Mouse (Mus musculus) cerebellum, adult 2 months (tissue): Measurements from ENCODE around the gene Fam198b. TPM values are rescaled to one million over a fixed set of nuclear protein-coding genes. Genes with fewer than 3 reads are reported as not detected.

ENCODE experiments used
- DNase-seq, 2 experiments: peaks; one replicate each; pipeline ENCODE4 v3.0.0; 2021
- H3K27ac ChIP-seq: fragments of 200-500 bp; 2 replicates; pipeline ENCODE4 v1.5.1; 2012; ENCODE audit warnings: low read length, control low read depth, inconsistent platforms; ENCODE audit not compliant: insufficient read depth
- H3K27me3 ChIP-seq: fragments of 200-500 bp; 2 replicates; pipeline ENCODE4 v1.6.1; 2012; ENCODE audit warnings: inconsistent platforms, mild to moderate bottlenecking, low read length, moderate library complexity; ENCODE audit not compliant: control insufficient read depth, insufficient read depth
- H3K4me1 ChIP-seq: fragments of 200-500 bp; 2 replicates; pipeline ENCODE4 v1.6.1; 2011; ENCODE audit warnings: low read length; ENCODE audit not compliant: control insufficient read depth, insufficient read depth
- H3K4me3 ChIP-seq: fragments of 200-500 bp; replicated peaks from 2 replicates; pipeline ENCODE3; 2011; ENCODE audit warnings: mild to moderate bottlenecking, low read depth, low read length, control low read depth; ENCODE audit not compliant: insufficient read depth
- CTCF ChIP-seq: fragments of 200-500 bp; IDR thresholded peaks from 2 replicates; pipeline ENCODE4 v1.5.1; 2011; ENCODE audit warnings: low read depth, mild to moderate bottlenecking, control low read depth, low read length, moderate library complexity, borderline replicate concordance; ENCODE audit not compliant: insufficient read depth
- POLR2A ChIP-seq: fragments of 200-500 bp; IDR thresholded peaks from 2 replicates; pipeline ENCODE4 v1.6.1; 2011; ENCODE audit warnings: low read length, control low read depth, borderline replicate concordance; ENCODE audit not compliant: insufficient read depth
- WGBS: fragments of 180-500 bp; shearing (Covaris S2); methylation state at CpG from one replicate; pipeline ENCODE4 v1.1.7; 2018; 5-methylcytosine and 5-hydroxymethylcytosine counted together
- polyA plus RNA-seq: library from polyadenylated mRNA; depleted of rRNA; stranded (reverse); fragments of >200 nt; gene quantifications from 2 replicates; pipeline ENCODE4 v1.2.3, GENCODE M21; 2012

Gene Fam198b
- polyA plus RNA-seq, 1 experiment: 1.5 TPM

DNA sequence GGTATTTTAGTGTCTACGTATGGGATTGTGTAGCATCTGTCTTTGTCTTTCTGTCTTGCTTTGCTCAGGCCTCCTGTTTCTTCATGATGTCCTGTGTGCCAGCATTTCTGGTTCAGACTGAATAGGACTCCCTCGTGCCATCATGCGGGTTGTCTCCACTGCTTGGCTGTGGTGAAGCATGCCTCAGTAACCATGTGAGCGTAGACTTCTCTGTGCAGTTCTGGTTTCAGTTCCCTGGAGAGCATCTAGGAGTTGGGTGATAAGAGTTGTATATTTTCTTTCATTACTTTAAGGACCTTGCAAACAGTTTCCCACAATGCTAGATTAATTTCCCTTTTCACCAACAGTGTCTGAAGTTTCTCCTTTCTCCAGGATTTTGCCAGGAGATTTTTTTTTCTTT is 17.4 kb downstream of the Fam198b start:
- Histone ChIP-seq H3K4me3 (no peak overlapping the region), H3K27ac (no peak overlapping the region), H3K27me3 (no peaks in the 10 kb centered on the region), H3K4me1 (peaks cover 5% of the 10 kb centered on the region; the same call in 1 of the 2 replicates)
- TF ChIP-seq POLR2A (no peak), CTCF (no peak)
- DNase-seq: no peak
- WGBS: 89% methylated on average over 4 of the region's 4 CpGs

DNA sequence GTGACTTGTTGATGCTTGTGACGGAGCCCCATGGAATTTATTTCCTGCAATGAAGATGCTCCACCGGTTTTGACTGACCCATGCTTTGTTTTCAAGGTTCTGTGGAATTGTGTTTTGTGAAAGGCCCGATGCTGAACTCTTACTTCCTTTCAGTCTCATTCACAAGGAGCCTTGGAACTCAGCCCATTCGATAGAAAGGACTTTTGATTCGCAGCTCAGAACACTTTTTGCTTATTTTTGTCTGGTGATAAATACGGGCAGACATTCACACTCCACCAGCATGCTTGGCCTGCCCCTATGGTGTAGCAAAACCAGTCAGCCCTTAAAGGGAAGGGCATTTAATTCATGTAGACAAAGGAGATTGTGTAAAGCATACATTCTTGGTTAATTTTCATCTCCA is 19.5 kb downstream of the Fam198b start:
- H3K4me1 ChIP-seq: no peaks in the 10 kb centered on the region
- no peak for DNase-seq
- TF ChIP-seq POLR2A (no peak), CTCF (no peak)
- no peak overlapping the region for H3K27ac ChIP-seq
- no peaks in the 10 kb centered on the region for H3K27me3 ChIP-seq
- WGBS: 25% methylated on average over 6 of the region's 6 CpGs
- no peak overlapping the region for H3K4me3 ChIP-seq

DNA sequence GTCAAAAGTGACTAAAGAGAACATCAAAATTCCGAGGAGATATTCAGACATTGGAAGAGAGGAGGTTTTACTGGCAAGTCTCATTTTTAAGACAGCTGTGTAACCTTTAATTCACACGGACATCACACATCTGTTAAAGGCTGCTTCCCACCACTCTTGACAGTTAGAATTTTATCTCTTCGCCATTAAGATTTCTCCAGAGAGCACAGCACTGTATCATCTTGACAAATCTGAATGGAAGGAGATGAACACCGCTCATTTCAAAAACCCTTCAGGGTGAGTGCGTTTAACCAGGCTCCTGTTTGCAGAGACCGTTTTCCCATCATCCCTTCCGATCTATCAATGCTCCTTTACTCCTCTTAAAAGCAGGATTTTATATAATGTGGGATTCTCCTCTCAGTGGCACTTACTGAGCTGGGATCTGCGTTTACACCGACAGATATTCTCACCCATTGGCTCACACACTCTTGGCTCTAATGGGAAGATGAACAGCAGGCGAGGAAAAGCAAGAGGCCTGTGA is 20.0 kb downstream of the Fam198b start:
- Histone ChIP-seq H3K27ac (no peak overlapping the region), H3K27me3 (no peaks in the 10 kb centered on the region), H3K4me3 (no peak overlapping the region), H3K4me1 (no peaks in the 10 kb centered on the region)
- WGBS: 53% methylated on average over 10 of the region's 10 CpGs
- TF ChIP-seq CTCF (no peak), POLR2A (no peak)
- DNase-seq: no peak

DNA sequence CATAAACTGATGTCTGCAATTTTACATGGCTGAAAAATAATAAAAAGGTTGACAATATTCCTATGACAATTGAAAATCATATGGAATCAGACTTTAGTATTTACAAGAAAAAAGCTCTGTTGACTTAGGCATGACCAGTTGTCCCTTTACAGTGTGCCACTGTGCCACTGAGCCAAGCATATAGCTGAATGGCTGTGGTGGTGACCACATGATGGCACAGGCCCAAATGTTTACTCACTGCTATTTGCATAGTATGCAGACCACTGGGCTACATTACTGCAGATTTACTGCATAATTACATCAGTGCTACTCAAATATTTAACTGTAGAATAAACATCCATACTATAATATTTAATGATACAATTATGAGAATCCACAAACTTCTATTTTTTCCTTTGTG is 21.1 kb downstream of the Fam198b start:
- TF ChIP-seq CTCF: no peak
- TF ChIP-seq POLR2A: no peak
- H3K4me3 ChIP-seq: no peak overlapping the region
- no peak for DNase-seq
- H3K27me3 ChIP-seq: no peaks in the 10 kb centered on the region
- no peak overlapping the region for H3K27ac ChIP-seq
- H3K4me1 ChIP-seq: no peaks in the 10 kb centered on the region

DNA sequence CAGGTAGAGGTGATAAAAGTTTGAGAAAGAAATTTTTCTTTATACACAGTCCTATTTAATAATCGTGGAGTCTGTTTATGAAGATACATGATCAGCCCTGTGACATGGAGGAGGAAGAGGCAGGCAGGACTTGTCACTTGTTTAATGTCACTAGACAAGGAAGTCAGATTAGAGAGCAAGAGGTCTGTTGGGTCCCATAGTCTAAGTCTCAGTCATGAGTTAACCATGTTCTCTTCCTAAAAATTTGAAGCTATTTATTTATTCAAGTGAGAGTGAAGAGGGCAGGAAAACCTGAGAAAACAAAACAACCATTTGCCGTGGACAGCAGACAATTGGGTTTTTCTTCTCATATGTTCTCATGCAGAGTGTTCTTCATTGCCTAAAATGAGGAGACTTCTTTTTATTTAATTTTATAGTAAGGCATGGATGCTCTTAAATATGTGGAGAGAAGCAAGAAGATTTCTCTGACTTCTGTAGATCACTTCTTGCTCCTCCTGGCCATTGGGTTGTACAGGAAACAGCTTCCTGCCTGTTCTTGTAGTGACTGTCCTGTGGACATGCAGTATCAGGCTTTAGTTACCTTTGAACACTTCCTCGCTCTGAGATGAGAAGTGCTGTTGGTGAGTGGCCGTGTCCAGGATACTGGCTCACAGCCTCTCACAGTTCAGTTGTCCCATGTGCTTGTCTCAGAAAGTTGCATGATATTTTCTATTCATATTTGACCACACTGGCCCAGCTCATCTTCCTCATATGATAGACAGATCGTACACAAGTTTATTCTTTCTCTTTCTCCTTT is 22.1 kb downstream of the Fam198b start:
- no peak overlapping the region for H3K27ac ChIP-seq
- H3K4me1 ChIP-seq: no peaks in the 10 kb centered on the region
- H3K4me3 ChIP-seq: no peak overlapping the region
- TF ChIP-seq POLR2A (no peak), CTCF (no peak)
- DNase-seq: no peak
- 91% methylated on average over 5 of the region's 5 CpGs for WGBS
- no peaks in the 10 kb centered on the region for H3K27me3 ChIP-seq

DNA sequence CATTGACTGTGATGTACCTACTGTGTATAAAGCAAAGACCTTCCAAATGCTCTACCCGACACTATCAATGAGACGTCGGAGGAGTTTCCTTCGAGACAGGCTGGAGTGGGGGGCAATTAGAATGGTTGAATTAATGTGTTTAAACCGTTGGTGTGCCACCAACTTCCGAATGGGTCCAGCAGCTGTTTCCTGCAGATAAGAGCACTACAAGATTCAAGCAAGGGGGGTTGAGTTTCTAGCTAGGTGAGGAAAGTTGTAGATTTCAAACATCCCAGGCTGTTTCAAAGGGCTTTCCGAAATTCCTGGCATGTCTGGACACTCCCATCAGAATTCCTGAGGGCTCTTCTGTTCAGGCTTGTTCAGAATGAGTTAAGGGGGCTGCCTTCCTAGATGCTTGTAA is 22.9 kb downstream of the Fam198b start:
- DNase-seq: no peak
- Histone ChIP-seq H3K4me3 (no peak overlapping the region), H3K27me3 (no peaks in the 10 kb centered on the region), H3K4me1 (no peaks in the 10 kb centered on the region), H3K27ac (no peak overlapping the region)
- 74% methylated on average over 7 of the region's 7 CpGs for WGBS
- TF ChIP-seq CTCF (no peak), POLR2A (no peak)

DNA sequence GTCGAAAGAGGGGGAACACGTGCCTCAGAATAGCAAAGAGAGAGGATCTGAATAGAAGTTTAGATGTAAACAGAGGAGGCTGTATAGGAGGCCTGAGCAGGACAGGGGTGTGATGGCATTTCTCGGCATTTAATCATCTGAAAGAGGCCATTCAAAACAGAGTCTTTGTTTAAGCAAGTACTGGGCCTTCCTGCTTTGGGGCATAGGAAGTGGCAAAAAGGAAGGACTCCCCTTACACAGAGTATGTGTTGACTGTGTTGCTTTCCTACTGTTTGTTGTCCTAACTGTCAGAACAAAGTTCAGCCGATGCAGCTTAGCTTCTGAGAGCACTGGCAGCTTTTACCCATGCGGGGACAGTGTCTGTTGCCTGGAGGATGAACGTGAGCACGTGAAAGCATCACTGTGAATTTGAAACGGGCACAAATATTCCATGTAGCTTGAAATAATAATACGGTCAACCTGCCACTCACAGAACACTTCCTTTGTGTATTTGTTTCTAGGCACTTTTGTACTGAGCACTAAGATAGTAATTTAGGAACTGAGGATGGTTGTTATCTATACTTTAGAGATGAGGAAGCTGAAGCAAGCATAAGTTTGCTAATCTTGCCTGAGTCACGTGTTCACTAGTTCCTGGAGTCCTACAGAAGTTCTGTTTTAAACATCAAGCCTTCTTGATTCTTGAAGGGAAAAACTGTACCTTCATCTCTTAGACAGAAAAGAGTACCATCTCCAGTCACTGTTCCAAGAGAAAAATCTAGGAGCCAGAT is 26.2 kb downstream of the Fam198b start:
- Histone ChIP-seq H3K4me3 (no peak overlapping the region), H3K27ac (no peak overlapping the region), H3K4me1 (no peaks in the 10 kb centered on the region), H3K27me3 (no peaks in the 10 kb centered on the region)
- TF ChIP-seq POLR2A (no peak), CTCF (no peak)
- 60% methylated on average over 10 of the region's 10 CpGs for WGBS
- DNase-seq: no peak

DNA sequence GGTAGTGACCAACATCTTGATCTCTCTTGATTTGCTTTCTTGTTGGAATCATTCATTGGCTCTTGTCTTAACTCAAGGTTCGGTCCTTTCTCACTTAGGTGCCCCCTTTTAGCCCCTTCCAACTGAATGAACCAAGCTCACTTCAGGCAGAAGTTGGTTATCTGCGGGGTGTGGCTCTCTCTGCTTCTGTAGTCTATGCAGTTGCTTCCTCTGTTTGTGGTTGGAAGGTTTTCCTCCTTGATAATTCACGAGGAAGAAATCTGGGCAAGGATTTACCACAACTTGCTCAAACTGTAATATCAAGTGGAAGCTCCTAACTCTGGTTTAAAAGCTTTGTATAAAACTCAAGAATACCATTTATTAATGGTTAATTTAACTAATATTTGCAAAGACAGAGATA is 26.8 kb downstream of the Fam198b start:
- H3K4me1 ChIP-seq: no peaks in the 10 kb centered on the region
- no peak overlapping the region for H3K4me3 ChIP-seq
- WGBS: 88% methylated on average over 3 of the region's 3 CpGs
- no peak overlapping the region for H3K27ac ChIP-seq
- no peaks in the 10 kb centered on the region for H3K27me3 ChIP-seq
- TF ChIP-seq CTCF (no peak), POLR2A (no peak)
- no peak for DNase-seq
